Mouse (Mus musculus): ENCODE results near the gene Gab2. TPM values are rescaled to one million over a fixed set of nuclear protein-coding genes. Genes with fewer than 3 reads are reported as not detected.

The Gab2 gene
- polyA plus RNA-seq, 1 experiment = 1.8 TPM

GRCm38 (mm10) chr7:97300914-97301313, 219.5 kb downstream of the Gab2 start:
- H3K4me3 ChIP-seq (ENCODE audit: insufficient read depth, poor library complexity, severe bottlenecking) = no peak overlapping the region
- TF ChIP-seq CTCF (IDR thresholded peaks at IDR 0.05; ENCODE audit: control insufficient read depth, insufficient read depth, insufficient read length) (no peak), MYOD1 (IDR thresholded peaks at IDR 0.05; ENCODE audit: control insufficient read depth, insufficient read length, low read depth) (no peak), MYOG (IDR thresholded peaks at IDR 0.05; ENCODE audit: control insufficient read depth, extremely low read depth, insufficient read length) (no peak), MAX (IDR thresholded peaks at IDR 0.05) (no peak), CEBPB (IDR thresholded peaks at IDR 0.05; ENCODE audit: low read depth) (no peak), FOSL1 (IDR thresholded peaks at IDR 0.05; ENCODE audit: insufficient read depth, low read length, poor library complexity, severe bottlenecking) (no peak), USF1 (IDR thresholded peaks at IDR 0.05; ENCODE audit: low read depth) (no peak)
- H3K79me2 ChIP-seq (ENCODE audit: control insufficient read depth, insufficient read depth) = no peaks in the 10 kb centered on the region
- H3K27me3 ChIP-seq (ENCODE audit: control insufficient read depth, insufficient read depth, insufficient read length) = no peaks in the 10 kb centered on the region
- H3K36me3 ChIP-seq (ENCODE audit: control insufficient read depth, insufficient read depth) = no peaks in the 10 kb centered on the region
- no peaks in the 10 kb centered on the region for H3K79me3 ChIP-seq (ENCODE audit: low read depth)
- H3ac ChIP-seq (ENCODE audit: control insufficient read depth, insufficient read length, low read depth) = no peak overlapping the region

- Histone ChIP-seq H3ac (ENCODE audit: control insufficient read depth, insufficient read length, low read depth) (no peak overlapping the region), H3K27me3 (ENCODE audit: control insufficient read depth, insufficient read depth, insufficient read length) (no peaks in the 10 kb centered on the region), H3K4me3 (ENCODE audit: insufficient read depth, poor library complexity, severe bottlenecking) (no peak overlapping the region), H3K79me3 (ENCODE audit: low read depth) (no peaks in the 10 kb centered on the region), H3K79me2 (ENCODE audit: control insufficient read depth, insufficient read depth) (no peaks in the 10 kb centered on the region), H3K36me3 (ENCODE audit: control insufficient read depth, insufficient read depth) (no peaks in the 10 kb centered on the region)
- TF ChIP-seq MYOG (IDR thresholded peaks at IDR 0.05; ENCODE audit: control insufficient read depth, extremely low read depth, insufficient read length) = no peak
- no peak for TF ChIP-seq FOSL1 (IDR thresholded peaks at IDR 0.05; ENCODE audit: insufficient read depth, low read length, poor library complexity, severe bottlenecking)
These were observed 219.9 kb downstream of the Gab2 start for GRCm38 (mm10) chr7:97301321-97301720.

GRCm38 (mm10) chr7:97302261-97302660, 220.9 kb downstream of the Gab2 start:
- no peak overlapping the region for H3ac ChIP-seq (ENCODE audit: control insufficient read depth, insufficient read length, low read depth)
- H3K36me3 ChIP-seq (ENCODE audit: control insufficient read depth, insufficient read depth) = no peaks in the 10 kb centered on the region
- no peaks in the 10 kb centered on the region for H3K79me2 ChIP-seq (ENCODE audit: control insufficient read depth, insufficient read depth)
- H3K4me3 ChIP-seq (ENCODE audit: insufficient read depth, poor library complexity, severe bottlenecking) = no peak overlapping the region
- H3K79me3 ChIP-seq (ENCODE audit: low read depth) = no peaks in the 10 kb centered on the region
- H3K27me3 ChIP-seq (ENCODE audit: control insufficient read depth, insufficient read depth, insufficient read length) = no peaks in the 10 kb centered on the region
- TF ChIP-seq FOSL1 (IDR thresholded peaks at IDR 0.05; ENCODE audit: insufficient read depth, low read length, poor library complexity, severe bottlenecking) (no peak), MYOG (IDR thresholded peaks at IDR 0.05; ENCODE audit: control insufficient read depth, extremely low read depth, insufficient read length) (no peak), USF1 (IDR thresholded peaks at IDR 0.05; ENCODE audit: low read depth) (no peak), CEBPB (IDR thresholded peaks at IDR 0.05; ENCODE audit: low read depth) (no peak), MYOD1 (IDR thresholded peaks at IDR 0.05; ENCODE audit: control insufficient read depth, insufficient read length, low read depth) (no peak)

GRCm38 (mm10) chr7:97302876-97303275, 221.5 kb downstream of the Gab2 start:
- H3K79me3 ChIP-seq (ENCODE audit: low read depth) = no peaks in the 10 kb centered on the region
- no peaks in the 10 kb centered on the region for H3K36me3 ChIP-seq (ENCODE audit: control insufficient read depth, insufficient read depth)
- no peaks in the 10 kb centered on the region for H3K79me2 ChIP-seq (ENCODE audit: control insufficient read depth, insufficient read depth)
- TF ChIP-seq CTCF (IDR thresholded peaks at IDR 0.05; ENCODE audit: control insufficient read depth, insufficient read depth, insufficient read length) (no peak), MYOG (IDR thresholded peaks at IDR 0.05; ENCODE audit: control insufficient read depth, extremely low read depth, insufficient read length) (no peak), MYOD1 (IDR thresholded peaks at IDR 0.05; ENCODE audit: control insufficient read depth, insufficient read length, low read depth) (no peak), CEBPB (IDR thresholded peaks at IDR 0.05; ENCODE audit: low read depth) (no peak), USF1 (IDR thresholded peaks at IDR 0.05; ENCODE audit: low read depth) (no peak), MAX (IDR thresholded peaks at IDR 0.05) (no peak), FOSL1 (IDR thresholded peaks at IDR 0.05; ENCODE audit: insufficient read depth, low read length, poor library complexity, severe bottlenecking) (no peak)
- no peaks in the 10 kb centered on the region for H3K27me3 ChIP-seq (ENCODE audit: control insufficient read depth, insufficient read depth, insufficient read length)
- no peak overlapping the region for H3ac ChIP-seq (ENCODE audit: control insufficient read depth, insufficient read length, low read depth)
- H3K4me3 ChIP-seq (ENCODE audit: insufficient read depth, poor library complexity, severe bottlenecking) = no peak overlapping the region

GRCm38 (mm10) chr7:97303614-97304013, 222.2 kb downstream of the Gab2 start:
- no peaks in the 10 kb centered on the region for H3K27me3 ChIP-seq (ENCODE audit: control insufficient read depth, insufficient read depth, insufficient read length)
- no peak overlapping the region for H3ac ChIP-seq (ENCODE audit: control insufficient read depth, insufficient read length, low read depth)
- TF ChIP-seq CTCF (IDR thresholded peaks at IDR 0.05; ENCODE audit: control insufficient read depth, insufficient read depth, insufficient read length) (no peak), MAX (IDR thresholded peaks at IDR 0.05) (no peak), MYOD1 (IDR thresholded peaks at IDR 0.05; ENCODE audit: control insufficient read depth, insufficient read length, low read depth) (no peak), USF1 (IDR thresholded peaks at IDR 0.05; ENCODE audit: low read depth) (no peak), FOSL1 (IDR thresholded peaks at IDR 0.05; ENCODE audit: insufficient read depth, low read length, poor library complexity, severe bottlenecking) (no peak), CEBPB (IDR thresholded peaks at IDR 0.05; ENCODE audit: low read depth) (no peak), MYOG (IDR thresholded peaks at IDR 0.05; ENCODE audit: control insufficient read depth, extremely low read depth, insufficient read length) (no peak)
- H3K79me2 ChIP-seq (ENCODE audit: control insufficient read depth, insufficient read depth) = no peaks in the 10 kb centered on the region
- no peaks in the 10 kb centered on the region for H3K79me3 ChIP-seq (ENCODE audit: low read depth)
- H3K4me3 ChIP-seq (ENCODE audit: insufficient read depth, poor library complexity, severe bottlenecking) = no peak overlapping the region
- H3K36me3 ChIP-seq (ENCODE audit: control insufficient read depth, insufficient read depth) = no peaks in the 10 kb centered on the region

GRCm38 (mm10) chr7:97304471-97304870, 223.1 kb downstream of the Gab2 start:
- no peaks in the 10 kb centered on the region for H3K79me3 ChIP-seq (ENCODE audit: low read depth)
- TF ChIP-seq FOSL1 (IDR thresholded peaks at IDR 0.05; ENCODE audit: insufficient read depth, low read length, poor library complexity, severe bottlenecking) (no peak), MAX (IDR thresholded peaks at IDR 0.05) (no peak), USF1 (IDR thresholded peaks at IDR 0.05; ENCODE audit: low read depth) (no peak), MYOG (IDR thresholded peaks at IDR 0.05; ENCODE audit: control insufficient read depth, extremely low read depth, insufficient read length) (no peak), CEBPB (IDR thresholded peaks at IDR 0.05; ENCODE audit: low read depth) (no peak), CTCF (IDR thresholded peaks at IDR 0.05; ENCODE audit: control insufficient read depth, insufficient read depth, insufficient read length) (no peak), MYOD1 (IDR thresholded peaks at IDR 0.05; ENCODE audit: control insufficient read depth, insufficient read length, low read depth) (no peak)
- H3K79me2 ChIP-seq (ENCODE audit: control insufficient read depth, insufficient read depth) = no peaks in the 10 kb centered on the region
- H3ac ChIP-seq (ENCODE audit: control insufficient read depth, insufficient read length, low read depth) = no peak overlapping the region
- no peak overlapping the region for H3K4me3 ChIP-seq (ENCODE audit: insufficient read depth, poor library complexity, severe bottlenecking)
- no peaks in the 10 kb centered on the region for H3K27me3 ChIP-seq (ENCODE audit: control insufficient read depth, insufficient read depth, insufficient read length)
- no peaks in the 10 kb centered on the region for H3K36me3 ChIP-seq (ENCODE audit: control insufficient read depth, insufficient read depth)

Data from C2C12 (cell line).